Mouse (Mus musculus) hindlimb bud, embryonic 11.5 days (tissue): ENCODE data around the gene Tgm4.

ENCODE experiments used
- DNase-seq: peaks from one replicate; pipeline ENCODE4 v3.0.0-alpha.2; 2012; ENCODE audit warnings: low read depth, low spot score; ENCODE audit errors: extremely low spot score

The Tgm4 gene

GRCm38 (mm10) chr9:123034426-123034825, at the start of gene Tgm4:
Gene Tgm4, plus strand, starts transcription at chr9:123034726.
- DNase-seq: no peak

GRCm38 (mm10) chr9:122998406-122999192, 35.9 kb upstream of the Tgm4 start:
- no peak for DNase-seq

GRCm38 (mm10) chr9:122999193-122999586, 35.3 kb upstream of the Tgm4 start:
- no peak for DNase-seq

GRCm38 (mm10) chr9:123004718-123005117, 29.8 kb upstream of the Tgm4 start:
- DNase-seq: no peak

GRCm38 (mm10) chr9:123006071-123006470, 28.5 kb upstream of the Tgm4 start:
- DNase-seq: no peak

GRCm38 (mm10) chr9:123020995-123021631, 13.4 kb upstream of the Tgm4 start, which contains the start of gene Tmem42:
Gene Tmem42, plus strand, starts transcription at chr9:123021326.
- peak; percentile 37 for DNase-seq

- DNase-seq: no peak
These were observed 12.7 kb upstream of the Tgm4 start for GRCm38 (mm10) chr9:123021636-123022379.

- DNase-seq: no peak
These were observed 10.3 kb upstream of the Tgm4 start for GRCm38 (mm10) chr9:123024201-123024600.

- no peak for DNase-seq
These were observed 2.9 kb upstream of the Tgm4 start for GRCm38 (mm10) chr9:123031496-123032246.

GRCm38 (mm10) chr9:123047665-123048064, 13.1 kb downstream of the Tgm4 start:
- no peak for DNase-seq

GRCm38 (mm10) chr9:123058724-123059292, 24.3 kb downstream of the Tgm4 start:
- no peak for DNase-seq

- DNase-seq: no peak
These were observed 25.6 kb downstream of the Tgm4 start for GRCm38 (mm10) chr9:123060172-123060571.

GRCm38 (mm10) chr9:123079149-123079548, 44.6 kb downstream of the Tgm4 start:
- DNase-seq: no peak

- no peak for DNase-seq
These were observed 45.8 kb downstream of the Tgm4 start for GRCm38 (mm10) chr9:123080355-123080754.

- no peak for DNase-seq
These were observed 46.3 kb downstream of the Tgm4 start for GRCm38 (mm10) chr9:123080796-123081195.

GRCm38 (mm10) chr9:123085373-123085772, 50.8 kb downstream of the Tgm4 start:
- DNase-seq: no peak

GRCm38 (mm10) chr9:123087558-123087957, 53.0 kb downstream of the Tgm4 start:
- DNase-seq: no peak

GRCm38 (mm10) chr9:123090844-123091243, 56.3 kb downstream of the Tgm4 start:
- DNase-seq: no peak

- no peak for DNase-seq
These were observed 65.3 kb downstream of the Tgm4 start for GRCm38 (mm10) chr9:123099631-123100455.

- DNase-seq: no peak
These were observed 68.9 kb downstream of the Tgm4 start for GRCm38 (mm10) chr9:123103425-123103824.
